Mouse (Mus musculus): ENCODE data around the gene Slc2a6. TPM values are rescaled to one million over a fixed set of nuclear protein-coding genes. Genes with fewer than 3 reads are reported as not detected.
A peak's percentile ranks its signal among the peaks of the same experiment; 100 is the strongest.

The Slc2a6 gene
- total and polyA plus RNA-seq, 3 experiments, result 0.16 TPM; not detected in 2

GRCm38 (mm10) chr2:27021103-27021502 lies 6.7 kb downstream of the Slc2a6 start:
- TF ChIP-seq GATA1 (IDR thresholded peaks at IDR 0.05; ENCODE audit: borderline replicate concordance, low read length) (no peak), TAL1 (conservative IDR thresholded peaks at IDR 0.05; ENCODE audit: low read depth, low read length) (no peak), POLR2AphosphoS5 (IDR thresholded peaks at IDR 0.05; ENCODE audit: insufficient replicate concordance, low read depth, low read length) (no peak), CTCF (IDR thresholded peaks at IDR 0.05; ENCODE audit: low read depth, low read length) (no peak), GATA2 (IDR thresholded peaks at IDR 0.05; ENCODE audit: borderline replicate concordance, low read depth, low read length) (no peak)
- no peaks in the 10 kb centered on the region for H3K9me3 ChIP-seq (replicated peaks)
- ATAC-seq (ENCODE audit: extremely low read depth, insufficient number of reproducible peaks, low FRiP score, poor library complexity, severe bottlenecking), result no peak
- no peak overlapping the region for H3K4me3 ChIP-seq (ENCODE audit: low read depth, low read length)
- peaks cover 25% of the 10 kb centered on the region for H3K27me3 ChIP-seq (ENCODE audit: insufficient read depth, low read length)
- DNase-seq (ENCODE audit: low spot score), result no peak
- H3K4me1 ChIP-seq (ENCODE audit: insufficient read depth, low read depth, low read length), result no peaks in the 10 kb centered on the region; the same call in 1 of the 2 replicates
- peaks cover 38% of the 10 kb centered on the region for H3K36me3 ChIP-seq (replicated peaks)

- ATAC-seq (ENCODE audit: extremely low read depth, insufficient number of reproducible peaks, low FRiP score, poor library complexity, severe bottlenecking) (no peak), DNase-seq (ENCODE audit: low spot score) (no peak)
- H3K4me3 ChIP-seq (ENCODE audit: low read depth, low read length), result no peak overlapping the region
- H3K4me1 ChIP-seq (ENCODE audit: insufficient read depth, low read depth, low read length), result no peaks in the 10 kb centered on the region; the same call in 1 of the 2 replicates
- TF ChIP-seq GATA1 (IDR thresholded peaks at IDR 0.05; ENCODE audit: borderline replicate concordance, low read length) (no peak), POLR2AphosphoS5 (IDR thresholded peaks at IDR 0.05; ENCODE audit: insufficient replicate concordance, low read depth, low read length) (no peak), TAL1 (conservative IDR thresholded peaks at IDR 0.05; ENCODE audit: low read depth, low read length) (no peak), CTCF (IDR thresholded peaks at IDR 0.05; ENCODE audit: low read depth, low read length) (no peak), GATA2 (IDR thresholded peaks at IDR 0.05; ENCODE audit: borderline replicate concordance, low read depth, low read length) (no peak)
- H3K9me3 ChIP-seq (replicated peaks), result no peaks in the 10 kb centered on the region
- peaks cover 12% of the 10 kb centered on the region for H3K27me3 ChIP-seq (ENCODE audit: insufficient read depth, low read length)
- peaks cover 54% of the 10 kb centered on the region for H3K36me3 ChIP-seq (replicated peaks)
These were observed 8.3 kb downstream of the Slc2a6 start for GRCm38 (mm10) chr2:27019530-27019929.

DNA sequence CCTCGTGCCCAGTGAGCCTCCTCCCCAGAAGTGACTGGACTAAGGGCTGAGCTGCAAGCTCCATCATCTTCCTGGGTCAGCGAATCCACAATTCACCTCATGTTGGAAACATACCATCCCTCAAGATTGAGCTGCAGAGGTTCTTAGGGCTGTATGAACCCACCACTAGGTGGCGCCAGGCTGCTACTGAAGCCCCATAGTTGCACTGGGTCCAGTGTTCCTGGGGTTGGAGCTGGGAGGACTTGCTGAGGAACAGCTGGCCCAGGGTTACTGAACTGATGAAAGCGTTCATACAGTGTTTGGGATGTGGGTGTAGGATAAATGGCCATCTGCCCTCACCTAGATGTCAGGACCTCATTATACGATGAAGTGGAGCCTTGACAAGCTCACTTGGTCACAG lies 10.0 kb downstream of the Slc2a6 start:
- peaks cover 67% of the 10 kb centered on the region for H3K36me3 ChIP-seq (replicated peaks)
- DNase-seq (ENCODE audit: low spot score) (peak; percentile 40), ATAC-seq (ENCODE audit: extremely low read depth, insufficient number of reproducible peaks, low FRiP score, poor library complexity, severe bottlenecking) (no peak)
- H3K27me3 ChIP-seq (ENCODE audit: insufficient read depth, low read length), result no peaks in the 10 kb centered on the region
- H3K4me1 ChIP-seq (ENCODE audit: insufficient read depth, low read depth, low read length), result peaks cover 3% of the 10 kb centered on the region; the same call in 1 of the 2 replicates
- no peak overlapping the region for H3K4me3 ChIP-seq (ENCODE audit: low read depth, low read length)
- TF ChIP-seq CTCF (IDR thresholded peaks at IDR 0.05; ENCODE audit: low read depth, low read length) (peak; percentile 92), POLR2AphosphoS5 (IDR thresholded peaks at IDR 0.05; ENCODE audit: insufficient replicate concordance, low read depth, low read length) (no peak), GATA1 (IDR thresholded peaks at IDR 0.05; ENCODE audit: borderline replicate concordance, low read length) (no peak)
- no peaks in the 10 kb centered on the region for H3K9me3 ChIP-seq (replicated peaks)

DNA sequence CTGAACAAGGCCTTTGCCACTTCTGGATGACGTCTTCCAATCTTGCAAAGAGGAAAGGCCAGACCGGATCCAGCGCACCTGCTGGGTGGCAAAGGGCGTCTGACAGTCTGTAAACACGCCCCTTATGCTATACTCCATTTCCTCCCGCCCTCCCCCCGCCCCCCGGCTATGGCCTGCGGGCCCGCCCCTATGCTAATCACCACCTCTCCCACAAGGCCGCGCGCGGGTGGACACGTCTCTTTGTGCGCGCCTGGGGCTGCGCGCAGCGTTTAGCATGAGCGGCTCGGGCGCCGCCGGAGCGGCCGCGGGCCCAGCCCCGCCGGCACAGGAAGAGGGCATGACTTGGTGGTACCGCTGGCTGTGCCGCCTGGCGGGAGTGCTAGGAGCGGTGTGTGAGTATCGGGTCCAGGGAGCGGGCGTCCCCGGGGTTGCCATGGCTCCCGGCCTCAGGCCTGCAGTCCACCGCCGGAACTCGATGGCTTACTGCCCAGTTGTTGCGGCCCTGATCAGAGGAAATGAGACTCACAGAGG lies 18.0 kb downstream of the Slc2a6 start, which contains the start of gene Cacfd1:
TSS of gene Cacfd1 (plus strand) at position 213 of the 531 bp plus-strand sequence.
- TF ChIP-seq GATA1 (IDR thresholded peaks at IDR 0.05; ENCODE audit: borderline replicate concordance, low read length) (no peak), GATA2 (IDR thresholded peaks at IDR 0.05; ENCODE audit: borderline replicate concordance, low read depth, low read length) (no peak), TAL1 (conservative IDR thresholded peaks at IDR 0.05; ENCODE audit: low read depth, low read length) (no peak), POLR2AphosphoS5 (IDR thresholded peaks at IDR 0.05; ENCODE audit: insufficient replicate concordance, low read depth, low read length) (no peak), CTCF (IDR thresholded peaks at IDR 0.05; ENCODE audit: low read depth, low read length) (no peak)
- H3K4me3 ChIP-seq (ENCODE audit: low read depth, low read length), result peak within 1 kb of the TSS; percentile 91
- ATAC-seq (ENCODE audit: extremely low read depth, insufficient number of reproducible peaks, low FRiP score, poor library complexity, severe bottlenecking), result peak; percentile 78

DNA sequence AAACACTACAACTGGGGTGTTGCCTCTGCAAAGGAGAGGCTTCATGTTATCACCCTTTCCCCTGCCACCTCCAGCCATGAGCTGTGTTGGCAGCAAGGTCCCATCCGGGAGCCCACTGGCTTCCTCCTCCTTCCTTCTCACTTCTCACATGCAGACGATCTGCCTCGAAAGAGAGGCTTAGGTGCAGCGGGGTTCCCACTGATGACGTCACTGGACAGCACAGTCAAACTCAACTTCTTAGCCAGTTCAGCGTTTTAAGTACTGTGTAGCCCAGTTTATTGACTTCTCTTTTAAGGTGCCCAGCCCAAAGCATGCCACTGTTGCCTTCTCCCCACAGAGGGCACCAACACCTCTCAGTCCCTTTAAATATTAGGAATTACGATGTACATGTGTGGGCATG lies 20.1 kb downstream of the Slc2a6 start:
- no peak for DNase-seq (ENCODE audit: low spot score)
- Histone ChIP-seq H3K4me3 (ENCODE audit: low read depth, low read length) (no peak overlapping the region), H3K4me1 (ENCODE audit: insufficient read depth, low read depth, low read length) (peaks cover 33% of the 10 kb centered on the region), H3K9me3 (replicated peaks) (no peaks in the 10 kb centered on the region), H3K36me3 (replicated peaks) (peaks cover 11% of the 10 kb centered on the region), H3K27me3 (ENCODE audit: insufficient read depth, low read length) (peaks cover 31% of the 10 kb centered on the region)
- ATAC-seq (ENCODE audit: extremely low read depth, insufficient number of reproducible peaks, low FRiP score, poor library complexity, severe bottlenecking), result no peak
- no peak for TF ChIP-seq TAL1 (conservative IDR thresholded peaks at IDR 0.05; ENCODE audit: low read depth, low read length)
- no peak for TF ChIP-seq CTCF (IDR thresholded peaks at IDR 0.05; ENCODE audit: low read depth, low read length)
- TF ChIP-seq GATA2 (IDR thresholded peaks at IDR 0.05; ENCODE audit: borderline replicate concordance, low read depth, low read length), result no peak
- no peak for TF ChIP-seq POLR2AphosphoS5 (IDR thresholded peaks at IDR 0.05; ENCODE audit: insufficient replicate concordance, low read depth, low read length)
- no peak for TF ChIP-seq GATA1 (IDR thresholded peaks at IDR 0.05; ENCODE audit: borderline replicate concordance, low read length)

More for the DNA sequence above, 18.0 kb downstream of the Slc2a6 start, which contains the start of gene Cacfd1:
- Histone ChIP-seq H3K36me3 (replicated peaks) (peaks cover 26% of the 10 kb centered on the region), H3K4me1 (ENCODE audit: insufficient read depth, low read depth, low read length) (peaks cover 35% of the 10 kb centered on the region), H3K9me3 (replicated peaks) (no peaks in the 10 kb centered on the region), H3K27me3 (ENCODE audit: insufficient read depth, low read length) (peaks cover 24% of the 10 kb centered on the region)
- DNase-seq (ENCODE audit: low spot score), result peak; percentile 89

DNA sequence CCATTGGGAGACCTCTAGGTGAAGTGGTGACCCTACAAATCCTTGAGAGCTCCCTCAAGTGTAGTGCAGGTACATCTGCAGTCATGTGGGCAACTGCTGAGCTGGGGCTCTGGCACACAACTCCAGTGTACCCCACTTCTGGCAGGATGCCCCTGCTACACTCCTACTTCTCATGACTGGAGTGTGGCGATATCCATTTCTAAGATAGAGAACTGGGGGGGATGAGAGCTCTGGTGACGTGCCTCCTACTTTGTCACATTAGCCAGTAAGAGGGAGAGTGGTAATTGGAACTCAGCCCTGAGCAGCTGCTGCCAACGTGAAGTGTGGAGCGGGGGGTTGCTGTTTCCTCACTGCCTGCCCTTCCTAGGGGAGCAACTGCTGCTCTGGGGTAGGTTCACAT lies 21.5 kb downstream of the Slc2a6 start:
- no peak for ATAC-seq (ENCODE audit: extremely low read depth, insufficient number of reproducible peaks, low FRiP score, poor library complexity, severe bottlenecking)
- Histone ChIP-seq H3K4me3 (ENCODE audit: low read depth, low read length) (no peak overlapping the region), H3K27me3 (ENCODE audit: insufficient read depth, low read length) (peaks cover 31% of the 10 kb centered on the region), H3K9me3 (replicated peaks) (no peaks in the 10 kb centered on the region), H3K36me3 (replicated peaks) (peaks cover under 1% of the 10 kb centered on the region), H3K4me1 (ENCODE audit: insufficient read depth, low read depth, low read length) (peaks cover 24% of the 10 kb centered on the region)
- TF ChIP-seq CTCF (IDR thresholded peaks at IDR 0.05; ENCODE audit: low read depth, low read length) (no peak), POLR2AphosphoS5 (IDR thresholded peaks at IDR 0.05; ENCODE audit: insufficient replicate concordance, low read depth, low read length) (no peak), TAL1 (conservative IDR thresholded peaks at IDR 0.05; ENCODE audit: low read depth, low read length) (no peak), GATA2 (IDR thresholded peaks at IDR 0.05; ENCODE audit: borderline replicate concordance, low read depth, low read length) (no peak), GATA1 (IDR thresholded peaks at IDR 0.05; ENCODE audit: borderline replicate concordance, low read length) (no peak)
- DNase-seq (ENCODE audit: low spot score), result no peak

All from G1E (cell line).